Mouse (Mus musculus): Measurements from ENCODE around the gene Narfl.

GRCm38 (mm10) chr17:25831451-25832281 lies 58.1 kb downstream of the Narfl start:
- TF ChIP-seq GATA1 (IDR thresholded peaks at IDR 0.05; ENCODE audit: borderline replicate concordance, low read length), result no peak
- no peak for TF ChIP-seq FLI1 (IDR thresholded peaks at IDR 0.05; ENCODE audit: low read length)

Data from megakaryocyte, embryonic 14.5 days (primary cell).